Mouse (Mus musculus) spleen, postnatal 36 days (tissue): Measurements from ENCODE around the gene Pnkp.
A peak's percentile ranks its signal among the peaks of the same experiment; 100 is the strongest.
"Not testable (repeated sequence)": the region's sequence is repeated elsewhere in the genome, so short reads cannot be mapped to it uniquely, and the experiment has no call there.

Experiments
- DNase-seq, 2 experiments: peaks; one replicate each; pipeline ENCODE4 v3.0.0; 2022; ENCODE audit warnings: low spot score in 2 of 2, mixed read lengths in 1 of 2

Pnkp gene

GRCm38 (mm10) chr7:44868919-44869696 is 12.2 kb downstream of the Pnkp start:
- DNase-seq, result peak; percentile 38 to 48

- peak; percentile 75 to 81 for DNase-seq
Observed at GRCm38 (mm10) chr7:44869697-44870528, 13.0 kb downstream of the Pnkp start, which contains the start of gene Ptov1. Gene Ptov1 (minus strand): TSS chr7:44869788.

GRCm38 (mm10) chr7:44870614-44871013 is 13.7 kb downstream of the Pnkp start:
- no peak for DNase-seq

GRCm38 (mm10) chr7:44871181-44871580 is 14.2 kb downstream of the Pnkp start:
- DNase-seq, result no peak

GRCm38 (mm10) chr7:44871774-44872173 is 14.8 kb downstream of the Pnkp start:
- not testable (repeated sequence) for DNase-seq

GRCm38 (mm10) chr7:44877833-44878232 is 20.9 kb downstream of the Pnkp start:
- DNase-seq, result no peak

GRCm38 (mm10) chr7:44883036-44883435 is 26.1 kb downstream of the Pnkp start:
- DNase-seq, result no peak

GRCm38 (mm10) chr7:44884637-44885036 is 27.7 kb downstream of the Pnkp start:
- DNase-seq, result no peak

GRCm38 (mm10) chr7:44886964-44887363 is 30.0 kb downstream of the Pnkp start:
- no peak for DNase-seq

- no peak for DNase-seq
Observed at GRCm38 (mm10) chr7:44888256-44889105, 31.5 kb downstream of the Pnkp start.

- DNase-seq, result no peak
Observed at GRCm38 (mm10) chr7:44890180-44890579, 33.2 kb downstream of the Pnkp start.

GRCm38 (mm10) chr7:44890737-44891136 is 33.8 kb downstream of the Pnkp start:
- DNase-seq, result no peak

GRCm38 (mm10) chr7:44891611-44892010 is 34.7 kb downstream of the Pnkp start:
- no peak for DNase-seq

GRCm38 (mm10) chr7:44892276-44892921 is 35.5 kb downstream of the Pnkp start, which contains the start of gene Med25:
Gene Med25 (minus strand): TSS chr7:44892712.
- peak; percentile 84 to 86 for DNase-seq

GRCm38 (mm10) chr7:44893197-44893596 is 36.3 kb downstream of the Pnkp start:
- no peak for DNase-seq

- DNase-seq, result no peak
Observed at GRCm38 (mm10) chr7:44894175-44894574, 37.2 kb downstream of the Pnkp start.

GRCm38 (mm10) chr7:44895206-44895592 is 38.3 kb downstream of the Pnkp start:
- no peak for DNase-seq

- DNase-seq, result peak; percentile 85 to 89
Observed at GRCm38 (mm10) chr7:44895593-44896434, 38.9 kb downstream of the Pnkp start, which contains the start of gene Fuz. Gene Fuz (plus strand): TSS chr7:44896079.

- no peak for DNase-seq
Observed at GRCm38 (mm10) chr7:44896499-44896898, 39.6 kb downstream of the Pnkp start.

GRCm38 (mm10) chr7:44898607-44899006 is 41.7 kb downstream of the Pnkp start:
- DNase-seq, result peak in 1 of 2 experiments; percentile 21
